In genomic region chr7:141291921-141292582, GRCm38 (mm10) we compare ENCODE assay signal across 8 mouse cellular contexts. TPM values are rescaled to one million over a fixed set of nuclear protein-coding genes. Genes with fewer than 3 reads are reported as not detected.
DNase-seq lines count a peak whose midpoint lies in the region; ATAC-seq and TF ChIP-seq lines count a peak whose summit lies in the region.

Gene Drd4 (plus strand): TSS chr7:141292006.

- peak within 1 kb of the TSS; percentile 71 for H3K4me2 ChIP-seq in forebrain, embryonic 11.5 days (ENCODE audit: low read depth, low read length, severe bottlenecking)
- peak within 1 kb of the TSS; percentile 96 for H3K4me2 ChIP-seq in limb, embryonic 13.5 days (replicated peaks)

- H3K27ac ChIP-seq in heart, embryonic 10.5 days = peak within 1 kb of the TSS; percentile 65
- no peak within 1 kb of the TSS for H3K27ac ChIP-seq in ES-Bruce4 (ENCODE audit: insufficient read depth, low read length)
- H3K27ac ChIP-seq in forebrain, embryonic 11.5 days (ENCODE audit: low read depth, low read length) = no peak within 1 kb of the TSS
- no peak within 1 kb of the TSS for H3K27ac ChIP-seq in limb, embryonic 13.5 days
- no peak within 1 kb of the TSS for H3K27ac ChIP-seq in thymus, adult 2 months (ENCODE audit: control insufficient read depth, insufficient read depth, low read length)

- 2% methylated on average over 46 of the region's 46 CpGs for whole genome bisulfite sequencing in heart, embryonic 10.5 days
- WGBS in forebrain, embryonic 11.5 days = 1% methylated on average over 45 of the region's 46 CpGs
- whole genome bisulfite sequencing in limb, embryonic 13.5 days = 1% methylated on average over 46 of the region's 46 CpGs
- 10% methylated on average over 46 of the region's 46 CpGs for WGBS in thymus, adult 2 months

- TF ChIP-seq CTCF in ES-Bruce4 (IDR thresholded peaks at IDR 0.05; ENCODE audit: low read depth, low read length) = no peak
- TF ChIP-seq CTCF in thymus, adult 2 months (IDR thresholded peaks at IDR 0.05; ENCODE audit: borderline replicate concordance, control insufficient read depth, extremely low read depth, insufficient read depth, low read length, poor library complexity) = no peak

- no peak for TF ChIP-seq POLR2A in ES-Bruce4 (IDR thresholded peaks at IDR 0.05; ENCODE audit: insufficient read depth, low read length)
- TF ChIP-seq POLR2A in thymus, adult 2 months (IDR thresholded peaks at IDR 0.05; ENCODE audit: control insufficient read depth, extremely low read depth, insufficient read depth, low read length, poor library complexity) = no peak

- intact Hi-C loops in heart, postnatal 10 days (cut with DNase I) = no loop called here

- peaks cover 36% of the 10 kb centered on the region for H3K4me1 ChIP-seq in heart, embryonic 10.5 days
- peaks cover 3% of the 10 kb centered on the region for H3K4me1 ChIP-seq in ES-Bruce4 (ENCODE audit: control insufficient read depth, insufficient read depth, low read length)
- H3K4me1 ChIP-seq in forebrain, embryonic 11.5 days (replicated peaks; ENCODE audit: control insufficient read depth, insufficient read depth, low read length) = peaks cover 12% of the 10 kb centered on the region
- H3K4me1 ChIP-seq in limb, embryonic 13.5 days = peaks cover 29% of the 10 kb centered on the region
- no peaks in the 10 kb centered on the region for H3K4me1 ChIP-seq in thymus, adult 2 months (replicated peaks; ENCODE audit: control insufficient read depth, insufficient read depth, low read length)

- ATAC-seq in forebrain, embryonic 11.5 days (replicated peaks; ENCODE audit: low FRiP score) = peak; percentile 66
- ATAC-seq in limb, embryonic 13.5 days (ENCODE audit: low FRiP score, low read depth) = peak; percentile 58; the same call in 1 of the 2 replicates

- peak within 1 kb of the TSS; percentile 46 for H3K9ac ChIP-seq in ES-Bruce4 (ENCODE audit: low read depth, poor library complexity, severe bottlenecking)
- H3K9ac ChIP-seq in forebrain, embryonic 11.5 days (ENCODE audit: low read length) = peak within 1 kb of the TSS; percentile 67
- H3K9ac ChIP-seq in limb, embryonic 13.5 days = peak within 1 kb of the TSS; percentile 73

- no peaks in the 10 kb centered on the region for H3K9me3 ChIP-seq in heart, embryonic 10.5 days
- H3K9me3 ChIP-seq in ES-Bruce4 (replicated peaks; ENCODE audit: control insufficient read depth, insufficient read depth, low read length, poor library complexity, severe bottlenecking) = no peaks in the 10 kb centered on the region
- no peaks in the 10 kb centered on the region for H3K9me3 ChIP-seq in forebrain, embryonic 11.5 days (ENCODE audit: control insufficient read depth, low read length)
- H3K9me3 ChIP-seq in limb, embryonic 13.5 days = no peaks in the 10 kb centered on the region

- peaks cover 71% of the 10 kb centered on the region for H3K27me3 ChIP-seq in heart, embryonic 10.5 days (ENCODE audit: insufficient read depth, poor library complexity, severe bottlenecking)
- peaks cover 15% of the 10 kb centered on the region for H3K27me3 ChIP-seq in ES-Bruce4 (ENCODE audit: control insufficient read depth, insufficient read depth, low read length, poor library complexity, severe bottlenecking)
- H3K27me3 ChIP-seq in forebrain, embryonic 11.5 days (ENCODE audit: control insufficient read depth, insufficient read depth, low read length) = peaks cover 52% of the 10 kb centered on the region
- peaks cover 62% of the 10 kb centered on the region for H3K27me3 ChIP-seq in limb, embryonic 13.5 days
- H3K27me3 ChIP-seq in thymus, adult 2 months (ENCODE audit: control insufficient read depth, insufficient read depth, low read length) = peaks cover 7% of the 10 kb centered on the region

- H3K4me3 ChIP-seq in heart, embryonic 10.5 days = peak within 1 kb of the TSS; percentile 66
- peak within 1 kb of the TSS; percentile 68 for H3K4me3 ChIP-seq in ES-Bruce4 (ENCODE audit: low read depth, low read length)
- peak within 1 kb of the TSS; percentile 45 for H3K4me3 ChIP-seq in forebrain, embryonic 11.5 days (ENCODE audit: low read depth, low read length)
- peak within 1 kb of the TSS; percentile 63 for H3K4me3 ChIP-seq in limb, embryonic 13.5 days
- H3K4me3 ChIP-seq in thymus, adult 2 months (ENCODE audit: control insufficient read depth, insufficient read depth, low read length) = no peak within 1 kb of the TSS

- peaks cover 3% of the 10 kb centered on the region; the same call in 1 of the 2 replicates for H3K36me3 ChIP-seq in heart, embryonic 10.5 days
- no peaks in the 10 kb centered on the region for H3K36me3 ChIP-seq in ES-Bruce4 (ENCODE audit: control insufficient read depth, insufficient read depth, low read length, poor library complexity, severe bottlenecking)
- no peaks in the 10 kb centered on the region for H3K36me3 ChIP-seq in forebrain, embryonic 11.5 days (ENCODE audit: control insufficient read depth, insufficient read depth, low read length)
- peaks cover 10% of the 10 kb centered on the region for H3K36me3 ChIP-seq in limb, embryonic 13.5 days
- no peaks in the 10 kb centered on the region for H3K36me3 ChIP-seq in thymus, adult 2 months (ENCODE audit: control insufficient read depth, insufficient read depth, low read length)

- DNase-seq in heart, embryonic 10.5 days (ENCODE audit: low spot score) = no peak
- no peak for DNase-seq in heart, postnatal 10 days
- DNase-seq in forebrain, embryonic 11.5 days (ENCODE audit: low spot score) = peak; percentile 77
- peak; percentile 50 for DNase-seq in retina, adult 2 months (ENCODE audit: low read depth, low spot score)
- DNase-seq in urinary bladder, adult 18-20 months (ENCODE audit: low spot score in 2 of 2) = no peak
- DNase-seq in thymus, adult 2 months = no peak

- no peak for TF ChIP-seq EP300 in ES-Bruce4 (IDR thresholded peaks at IDR 0.05; ENCODE audit: insufficient read depth, low read depth, low read length)

RNA-seq across cellular contexts. Expression of gene Drd4, which starts in this region (rescaled TPM):
- polyA plus RNA-seq in heart, embryonic 10.5 days (2016; fragmentation: Nextera tagmentation; extraction: Ambion mirVana) = 0.13 TPM in 1 of 2 replicates, not detected in the other
- not detected for total RNA-seq in heart, postnatal 10 days (2021)
- polyA plus RNA-seq in ES-Bruce4 (2011; ENCODE audit: insufficient read depth, insufficient read length, low read depth, missing spikeins) = 0.21 and 0.65 TPM in 2 replicates
- polyA plus RNA-seq in forebrain, embryonic 11.5 days (2014; fragmentation: Nextera tagmentation; extraction: Ambion mirVana) = 0.24 and 0.43 TPM in 2 replicates
- polyA plus RNA-seq in limb, embryonic 13.5 days (2015; fragmentation: Nextera tagmentation; extraction: Ambion mirVana) = 1.6 and 2.3 TPM in 2 replicates
- polyA plus RNA-seq in thymus, adult 2 months (2012; rRNA removed) = 0.18 and 0.47 TPM in 2 replicates

Comparison
In these comparisons a context has a peak if more than half of its experiments do, and no peak if none do; other contexts are left out.
1. Peak in DNase-seq, ATAC-seq, H3K4me3 ChIP-seq, H3K9ac ChIP-seq and H3K4me2 ChIP-seq in forebrain, embryonic 11.5 days; RNA of the gene not detected or under 1 TPM.